Mouse (Mus musculus) adrenal gland, adult 2 months (tissue): Measurements from ENCODE around the gene Gm3411. TPM values are rescaled to one million over a fixed set of nuclear protein-coding genes. Genes with fewer than 3 reads are reported as not detected.
"Not testable (repeated sequence)": the region's sequence is repeated elsewhere in the genome, so short reads cannot be mapped to it uniquely, and the experiment has no call there.

Experiments
- DNase-seq: peaks from one replicate; pipeline ENCODE4 v3.0.0; 2021
- long read RNA-seq: library from polyadenylated mRNA; stranded (forward); transcript quantifications from one replicate; pipeline ENCODE4 v2.0.0, GENCODE M21; 2021
- polyA plus RNA-seq: library from polyadenylated mRNA; depleted of rRNA; stranded (reverse); fragments of >200 nt; gene quantifications from 2 replicates; pipeline ENCODE4 v1.2.3, GENCODE M21; 2012; rRNA removed
- total RNA-seq, 2 experiments: library from RNA; stranded (reverse); gene quantifications; 2 replicates each; pipeline ENCODE4 v1.2.3; 2021

Gm3411 gene
- total RNA-seq (under 1 TPM; 0.21 to 0.23 TPM), polyA plus RNA-seq (not detected in 2 replicates)
- long read RNA-seq: 0 reads

DNA sequence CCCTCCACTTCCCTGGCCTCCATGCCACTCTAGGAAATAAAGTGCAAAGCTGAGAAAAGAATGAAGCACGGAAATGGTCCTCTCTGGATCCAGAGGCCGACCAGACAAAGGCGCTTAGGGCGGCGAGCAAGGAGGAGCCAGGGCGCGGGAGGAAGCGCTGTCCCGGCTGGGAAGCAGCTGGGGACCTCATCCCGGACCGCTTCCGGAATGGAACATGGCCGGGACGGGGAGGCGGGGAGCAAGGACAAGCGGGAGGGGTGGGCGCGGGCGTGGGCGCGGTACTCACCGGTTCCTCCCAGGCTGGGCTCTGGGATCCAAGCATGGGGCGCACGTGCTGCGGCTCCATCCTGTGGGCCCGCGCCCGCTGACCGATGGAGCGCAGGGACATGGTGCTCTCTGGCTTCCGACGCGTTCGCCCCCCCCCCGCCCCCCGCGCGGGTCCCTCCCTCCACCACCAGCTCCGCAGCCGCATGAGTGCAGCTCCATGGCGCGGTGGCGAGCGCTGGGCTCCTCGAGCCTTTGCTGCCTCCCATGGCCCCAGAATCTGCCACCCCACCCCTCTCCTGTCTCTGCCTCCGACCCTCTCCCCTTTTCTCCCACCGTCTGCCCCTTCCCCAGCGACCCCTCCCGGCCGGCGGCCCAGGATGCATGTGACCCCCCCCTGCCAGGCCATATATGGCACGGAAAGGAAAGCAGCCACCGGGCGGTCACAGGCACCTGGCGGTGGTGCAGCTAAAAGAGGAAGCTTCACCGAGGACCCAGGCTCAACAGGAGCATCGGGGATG is at the start of gene Gm3411:
Gene Gm3411 (minus strand): TSS at position 320 of the 785 bp plus-strand sequence.
- DNase-seq: peak; percentile 27

DNA sequence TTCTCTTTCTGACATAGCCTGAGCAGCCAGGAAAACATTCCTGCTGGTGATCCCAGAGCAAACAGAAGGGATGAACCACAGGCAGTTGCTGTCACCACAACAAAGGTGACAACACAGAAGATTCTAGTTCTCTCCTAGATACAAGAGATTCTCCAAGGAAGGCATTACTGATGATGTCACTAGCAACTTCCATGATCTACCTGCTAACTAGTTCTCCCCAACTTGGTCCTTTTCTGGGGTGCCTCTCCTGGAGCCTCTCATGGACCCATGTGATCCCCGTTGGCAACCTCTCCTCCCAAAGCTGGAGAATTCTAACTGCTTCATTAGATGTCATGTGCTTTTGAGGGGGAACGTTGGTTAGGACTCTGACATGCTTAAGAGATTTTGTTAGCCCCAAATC is 17.7 kb upstream of the Gm3411 start, which contains the start of gene Gm21103:
Gene Gm21103 (minus strand): TSS at position 101 of the 400 bp plus-strand sequence.
- not testable (repeated sequence) for DNase-seq

DNA sequence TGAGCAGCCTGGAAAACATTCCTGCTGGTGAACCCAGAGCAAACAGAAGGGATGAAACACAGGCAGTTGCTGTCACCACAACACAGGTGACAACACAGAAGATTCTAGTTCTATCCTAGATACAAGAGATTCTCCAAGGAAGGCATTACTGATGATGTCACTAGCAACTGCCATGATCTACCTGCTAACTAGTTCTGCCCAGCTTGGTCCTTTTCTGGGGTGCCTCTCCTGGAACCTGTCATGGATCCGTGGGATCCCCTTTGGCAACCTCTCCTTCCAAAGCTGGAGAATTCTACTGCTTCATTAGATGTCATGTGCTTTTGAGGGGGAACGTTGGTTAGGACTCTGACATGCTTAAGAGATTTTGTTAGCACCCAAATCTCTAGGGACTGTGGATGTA is 67.9 kb downstream of the Gm3411 start, which contains the start of gene Gm21560:
Gene Gm21560 (minus strand): TSS at position 101 of the 400 bp plus-strand sequence.
- not testable (repeated sequence) for DNase-seq

Other genes with a start within 250 kb of the Gm3411 start
- not detected for gene Gm6337, start 229.0 kb downstream of the Gm3411 start, total RNA-seq
- gene Gm6337, start 229.0 kb downstream of the Gm3411 start, polyA plus RNA-seq: not detected in 2 replicates
- gene Gm8206, start 193.3 kb downstream of the Gm3411 start, total RNA-seq: under 1 TPM in 1 of 2 experiments, not detected in 1; 0.24 TPM
- 0.09 TPM in 1 of 2 replicates, not detected in the other for gene Gm8206, start 193.3 kb downstream of the Gm3411 start, polyA plus RNA-seq
- gene Gm3468, start 178.6 kb downstream of the Gm3411 start, total RNA-seq: not detected
- gene Gm3468, start 178.6 kb downstream of the Gm3411 start, polyA plus RNA-seq: not detected in 2 replicates
- gene Gm3476, start 161.4 kb downstream of the Gm3411 start, total RNA-seq: not detected
- gene Gm3476, start 161.4 kb downstream of the Gm3411 start, polyA plus RNA-seq: not detected in 2 replicates
- not detected for gene Gm21560, start 68.0 kb downstream of the Gm3411 start, total RNA-seq
- gene Gm21560, start 68.0 kb downstream of the Gm3411 start, polyA plus RNA-seq: not detected in 2 replicates
- gene Gm21103, start 17.6 kb upstream of the Gm3411 start, total RNA-seq: not detected
- not detected in 2 replicates for gene Gm21103, start 17.6 kb upstream of the Gm3411 start, polyA plus RNA-seq
- gene Gm3618, start 56.4 kb upstream of the Gm3411 start, total RNA-seq: not detected
- not detected in 2 replicates for gene Gm3618, start 56.4 kb upstream of the Gm3411 start, polyA plus RNA-seq
- gene Gm16440, start 103.1 kb upstream of the Gm3411 start, total RNA-seq: not detected
- gene Gm16440, start 103.1 kb upstream of the Gm3411 start, polyA plus RNA-seq: not detected in 2 replicates
- under 1 TPM in 1 of 2 experiments, not detected in 1; 0.28 TPM for gene Gm3591, start 125.2 kb upstream of the Gm3411 start, total RNA-seq
- gene Gm3591, start 125.2 kb upstream of the Gm3411 start, polyA plus RNA-seq: not detected in 2 replicates
- not detected for gene Gm3594, start 157.4 kb upstream of the Gm3411 start, total RNA-seq
- not detected in 2 replicates for gene Gm3594, start 157.4 kb upstream of the Gm3411 start, polyA plus RNA-seq